ENCODE assay signal across 9 mouse cellular contexts in the genomic region with DNA sequence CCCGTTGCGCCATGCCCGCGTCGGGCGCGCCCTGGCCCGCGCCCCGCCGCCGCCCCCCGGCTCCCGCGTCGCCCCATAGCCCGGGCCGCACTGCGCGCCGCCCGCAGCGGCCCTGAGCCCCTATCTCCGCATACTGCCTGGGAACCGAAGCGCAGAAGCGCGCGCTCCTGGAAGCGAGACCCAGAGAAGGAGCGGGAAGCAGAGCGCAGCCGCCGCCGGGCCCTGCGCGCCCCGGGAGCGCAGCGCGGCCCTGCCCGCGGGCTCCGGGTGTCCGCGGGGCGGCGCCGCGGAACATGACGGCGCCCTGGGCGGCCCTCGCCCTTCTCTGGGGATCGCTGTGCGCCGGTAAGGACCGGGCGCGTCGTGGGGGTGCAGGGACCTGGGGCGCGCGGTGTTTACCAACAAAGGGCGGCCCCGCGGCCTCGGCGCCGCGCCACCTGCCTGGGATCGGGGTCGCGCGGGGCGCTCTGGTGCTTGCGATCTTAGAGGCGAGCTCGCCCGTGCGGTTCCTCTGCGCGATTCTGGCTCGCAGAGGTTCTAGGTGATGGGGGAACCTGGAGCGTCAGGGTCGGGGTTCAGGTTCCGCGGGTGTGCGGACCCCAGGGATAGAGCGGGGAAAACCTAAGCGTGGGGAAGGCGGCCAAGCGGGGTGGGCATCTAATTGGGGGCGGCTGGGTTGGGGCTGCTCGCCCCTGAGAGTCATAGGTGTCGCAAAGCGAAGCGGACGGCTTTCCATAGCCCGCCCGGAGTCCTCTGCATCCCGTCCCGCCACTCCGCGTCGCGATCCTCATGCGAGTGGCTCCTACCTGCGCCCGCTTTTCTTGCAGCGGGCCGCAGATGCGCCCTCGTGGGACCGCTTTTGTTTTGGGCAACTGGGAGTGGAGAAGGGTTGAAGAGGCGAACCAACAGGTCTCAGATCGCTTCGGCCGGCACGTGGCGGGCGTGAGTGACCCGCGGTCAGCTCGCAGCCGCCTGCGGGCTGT. TPM values are rescaled to one million over a fixed set of nuclear protein-coding genes. Genes with fewer than 3 reads are reported as not detected.
DNase-seq lines count a peak whose midpoint lies in the region; ATAC-seq and TF ChIP-seq lines count a peak whose summit lies in the region.
"Had no signal": no experiment of that assay in that cellular context is flagged by ENCODE, and none has a peak within 500 bp of the region (broad histone marks: within the 10 kb centered on the region; RNA-seq: fewer than 3 reads in every experiment).

No protein-coding gene starts in this region.

- H3K9ac ChIP-seq in ES-Bruce4 (ENCODE audit: low read depth, poor library complexity, severe bottlenecking): peak overlapping the region; percentile 99
- H3K9ac ChIP-seq in forebrain, embryonic 12.5 days: peak overlapping the region; percentile 100
- H3K9ac ChIP-seq in lung, embryonic 16.5 days (ENCODE audit: low read length): peak overlapping the region; percentile 98

- peak; percentile 27 for ATAC-seq in forebrain, embryonic 12.5 days (ENCODE audit: low FRiP score)
- ATAC-seq in lung, embryonic 16.5 days (ENCODE audit: low read depth): no peak; the same call in 1 of the 2 replicates

- H3K9me3 ChIP-seq in ES-Bruce4 (replicated peaks; ENCODE audit: control insufficient read depth, insufficient read depth, low read length, poor library complexity, severe bottlenecking): no peaks in the 10 kb centered on the region
- no peaks in the 10 kb centered on the region for H3K9me3 ChIP-seq in forebrain, embryonic 12.5 days
- H3K9me3 ChIP-seq in lung, embryonic 16.5 days (ENCODE audit: control insufficient read depth, low read length): no peaks in the 10 kb centered on the region

- H3K27me3 ChIP-seq in ES-Bruce4 (ENCODE audit: control insufficient read depth, insufficient read depth, low read length, poor library complexity, severe bottlenecking): no peaks in the 10 kb centered on the region
- no peaks in the 10 kb centered on the region for H3K27me3 ChIP-seq in forebrain, embryonic 12.5 days
- H3K27me3 ChIP-seq in lung, embryonic 16.5 days (ENCODE audit: control insufficient read depth, insufficient read depth, low read depth, low read length): no peaks in the 10 kb centered on the region

- no peak for TF ChIP-seq CTCF in ES-Bruce4 (IDR thresholded peaks at IDR 0.05; ENCODE audit: low read depth, low read length)
- no peak for TF ChIP-seq CTCF in brain, embryonic 14.5 days (IDR thresholded peaks at IDR 0.05; ENCODE audit: borderline replicate concordance, extremely low read depth, insufficient read depth, insufficient read length)
- 0 out of 2 replicates have a peak, but pooled peaks have one; percentile 9 for TF ChIP-seq CTCF in layer of hippocampus, adult 2 months (conservative IDR thresholded peaks at IDR 0.05)

- WGBS in forebrain, embryonic 12.5 days: 1% methylated on average over 113 of the region's 127 CpGs
- WGBS in lung, embryonic 16.5 days: under 1% methylated on average over 85 of the region's 127 CpGs

- intact Hi-C loops in heart, postnatal 14 days (cut with DNase I): loop anchor here (2.0 to 5.0 kb wide), 2 partner anchors 26 to 45 kb away; a partner anchor contains a TSS

- no peak for TF ChIP-seq POLR2A in ES-Bruce4 (IDR thresholded peaks at IDR 0.05; ENCODE audit: insufficient read depth, low read length)
- 0 out of 2 replicates have a peak, but pooled peaks have one; percentile 42 for TF ChIP-seq POLR2A in brain, embryonic 14.5 days (IDR thresholded peaks at IDR 0.05; ENCODE audit: borderline replicate concordance, extremely low read depth, insufficient read depth, insufficient read length, poor library complexity, severe bottlenecking)

- DNase-seq in brain, embryonic 14.5 days (ENCODE audit: low read depth): peak; percentile 63
- DNase-seq in heart, postnatal 14 days: peak; percentile 39 to 63
- peak; percentile 26 to 33 for DNase-seq in layer of hippocampus, adult 2 months (ENCODE audit: low spot score in 2 of 2)
- DNase-seq in retina, adult 2 months (ENCODE audit: low read depth, low spot score): peak; percentile 16
- peak; percentile 36 for DNase-seq in urinary bladder, postnatal 36 days (ENCODE audit: low spot score in 2 of 2)

- H3K27ac ChIP-seq in ES-Bruce4 (ENCODE audit: insufficient read depth, low read length): peak overlapping the region; percentile 45; the same call in 1 of the 2 replicates
- peak overlapping the region; percentile 99 for H3K27ac ChIP-seq in forebrain, embryonic 12.5 days
- H3K27ac ChIP-seq in layer of hippocampus, adult 2 months: peak overlapping the region; percentile 95
- H3K27ac ChIP-seq in lung, embryonic 16.5 days (ENCODE audit: low read length): peak overlapping the region; percentile 98

- H3K4me3 ChIP-seq in ES-Bruce4 (ENCODE audit: low read depth, low read length): peak overlapping the region; percentile 83
- peak overlapping the region; percentile 98 for H3K4me3 ChIP-seq in forebrain, embryonic 12.5 days (replicated peaks)
- H3K4me3 ChIP-seq in layer of hippocampus, adult 2 months: peak overlapping the region; percentile 75
- H3K4me3 ChIP-seq in lung, embryonic 16.5 days (ENCODE audit: low read length): peak overlapping the region; percentile 91

- H3K36me3 ChIP-seq in ES-Bruce4 (ENCODE audit: control insufficient read depth, insufficient read depth, low read length, poor library complexity, severe bottlenecking): no peaks in the 10 kb centered on the region
- peaks cover 21% of the 10 kb centered on the region for H3K36me3 ChIP-seq in forebrain, embryonic 12.5 days (replicated peaks)
- H3K36me3 ChIP-seq in lung, embryonic 16.5 days (ENCODE audit: control insufficient read depth, insufficient read depth, low read length): no peaks in the 10 kb centered on the region

- H3K4me2 ChIP-seq in forebrain, embryonic 12.5 days: peak overlapping the region; percentile 86
- peak overlapping the region; percentile 99 for H3K4me2 ChIP-seq in lung, embryonic 16.5 days (ENCODE audit: low read depth, low read length)

- peaks cover 4% of the 10 kb centered on the region for H3K4me1 ChIP-seq in ES-Bruce4 (ENCODE audit: control insufficient read depth, insufficient read depth, low read length)
- peaks cover 45% of the 10 kb centered on the region for H3K4me1 ChIP-seq in forebrain, embryonic 12.5 days
- H3K4me1 ChIP-seq in lung, embryonic 16.5 days (replicated peaks; ENCODE audit: control insufficient read depth, insufficient read depth, low read length): peaks cover 17% of the 10 kb centered on the region

- no peak for TF ChIP-seq EP300 in ES-Bruce4 (IDR thresholded peaks at IDR 0.05; ENCODE audit: insufficient read depth, low read depth, low read length)

RNA-seq across cellular contexts. Expression of a gene that starts 0.6 kb away (rescaled TPM):
- 52.1 and 54.3 TPM in 2 replicates for polyA plus RNA-seq in ES-Bruce4 (2011; ENCODE audit: insufficient read depth, insufficient read length, low read depth, missing spikeins)
- polyA plus RNA-seq in brain, embryonic 14.5 days (2012; rRNA removed): 22.1 and 32.1 TPM in 2 replicates
- polyA plus RNA-seq in forebrain, embryonic 12.5 days (2016; fragmentation: Nextera tagmentation; extraction: Ambion mirVana): 86.0 and 104 TPM in 2 replicates
- total RNA-seq in heart, postnatal 14 days (2021): 1 to 10 TPM; 5.7 to 6.7 TPM
- 10 to 100 TPM; 13.9 to 14.8 TPM for total RNA-seq in layer of hippocampus, adult 2 months (2021)
- 7.1 and 10.8 TPM in 2 replicates for polyA plus RNA-seq in lung, embryonic 16.5 days (2015; fragmentation: Nextera tagmentation; extraction: Ambion mirVana)

RNA-seq across cellular contexts. Expression of a gene that starts 37.2 kb away (rescaled TPM):
- not detected in 2 replicates for polyA plus RNA-seq in ES-Bruce4 (2011; ENCODE audit: insufficient read depth, insufficient read length, low read depth, missing spikeins)
- polyA plus RNA-seq in brain, embryonic 14.5 days (2012; rRNA removed): 0.04 and 0.05 TPM in 2 replicates
- not detected in 2 replicates for polyA plus RNA-seq in forebrain, embryonic 12.5 days (2016; fragmentation: Nextera tagmentation; extraction: Ambion mirVana)
- total RNA-seq in heart, postnatal 14 days (2021): under 1 TPM in 1 of 2 experiments, not detected in 1; 0.22 TPM
- not detected for total RNA-seq in layer of hippocampus, adult 2 months (2021)
- polyA plus RNA-seq in lung, embryonic 16.5 days (2015; fragmentation: Nextera tagmentation; extraction: Ambion mirVana): 0.06 and 0.13 TPM in 2 replicates
- total RNA-seq: common myeloid progenitor, adult 5-6 weeks had no signal

RNA-seq across cellular contexts. Expression of a gene that starts 42.2 kb away (rescaled TPM):
- polyA plus RNA-seq in ES-Bruce4 (2011; ENCODE audit: insufficient read depth, insufficient read length, low read depth, missing spikeins): 10.5 and 11.0 TPM in 2 replicates
- 21.4 and 25.7 TPM in 2 replicates for polyA plus RNA-seq in brain, embryonic 14.5 days (2012; rRNA removed)
- polyA plus RNA-seq in forebrain, embryonic 12.5 days (2016; fragmentation: Nextera tagmentation; extraction: Ambion mirVana): 45.8 and 47.3 TPM in 2 replicates
- 1 to 10 TPM; 2.4 to 3.2 TPM for total RNA-seq in heart, postnatal 14 days (2021)
- 10 to 100 TPM; 17.1 to 19.1 TPM for total RNA-seq in layer of hippocampus, adult 2 months (2021)
- polyA plus RNA-seq in lung, embryonic 16.5 days (2015; fragmentation: Nextera tagmentation; extraction: Ambion mirVana): 23.5 and 27.3 TPM in 2 replicates

RNA-seq across cellular contexts. Expression of a gene that starts 45.4 kb away (rescaled TPM):
- polyA plus RNA-seq in ES-Bruce4 (2011; ENCODE audit: insufficient read depth, insufficient read length, low read depth, missing spikeins): 7.8 and 7.9 TPM in 2 replicates
- polyA plus RNA-seq in brain, embryonic 14.5 days (2012; rRNA removed): 5.2 and 6.3 TPM in 2 replicates
- 7.0 and 7.4 TPM in 2 replicates for polyA plus RNA-seq in forebrain, embryonic 12.5 days (2016; fragmentation: Nextera tagmentation; extraction: Ambion mirVana)
- total RNA-seq in heart, postnatal 14 days (2021): under 1 TPM; 0.24 to 0.29 TPM
- 1 to 10 TPM; 4.9 to 5.1 TPM for total RNA-seq in layer of hippocampus, adult 2 months (2021)
- 5.1 and 5.2 TPM in 2 replicates for polyA plus RNA-seq in lung, embryonic 16.5 days (2015; fragmentation: Nextera tagmentation; extraction: Ambion mirVana)

Comparison
In these comparisons a context has a peak if more than half of its experiments do, and no peak if none do; other contexts are left out.
1. H3K27ac ChIP-seq: peak in every context shown above with its lines; median percentile 99 in forebrain, embryonic 12.5 days; 98 in lung, embryonic 16.5 days; 95 in layer of hippocampus, adult 2 months; 45 in ES-Bruce4.